Mouse (Mus musculus) right cerebral cortex, adult 2 months (tissue): ENCODE data around the gene Fndc8.

ENCODE experiments used
- DNase-seq, 2 experiments: peaks; one replicate each; pipeline ENCODE4 v3.0.0; 2021 to 2022; ENCODE audit warnings: low spot score in 2 of 2

The Fndc8 gene

DNA sequence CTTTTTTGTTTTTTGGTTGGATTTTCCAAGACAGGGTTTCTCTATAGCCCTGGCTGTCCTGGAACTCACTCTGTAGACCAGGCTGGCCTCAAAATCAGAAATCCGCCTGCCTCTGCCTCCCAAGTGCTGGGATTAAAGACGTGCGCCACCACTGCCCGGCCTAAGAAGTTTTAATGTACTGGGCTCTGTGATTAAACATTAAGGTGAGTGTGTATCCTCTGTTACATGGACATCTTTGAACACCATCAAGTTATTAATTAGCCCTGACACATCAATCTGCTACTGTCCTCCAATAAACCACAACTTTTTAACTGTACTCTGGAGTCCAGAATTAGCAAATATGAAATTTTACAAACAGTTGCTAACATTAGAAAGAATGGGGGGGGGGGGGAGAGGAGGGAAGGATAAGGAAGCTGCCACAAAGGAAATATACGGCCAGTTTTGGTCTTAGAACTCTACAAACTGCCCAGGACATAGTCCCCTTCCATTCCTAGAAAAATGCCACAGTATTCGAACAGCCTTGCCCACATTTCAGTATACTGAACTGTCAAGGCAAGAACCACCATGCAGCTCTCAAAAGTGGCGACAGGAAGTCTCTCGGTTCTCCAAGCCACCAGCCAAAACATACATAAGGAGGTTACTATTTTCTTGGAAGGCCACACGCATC, 22.3 kb upstream of the Fndc8 start:
- DNase-seq, result no peak

DNA sequence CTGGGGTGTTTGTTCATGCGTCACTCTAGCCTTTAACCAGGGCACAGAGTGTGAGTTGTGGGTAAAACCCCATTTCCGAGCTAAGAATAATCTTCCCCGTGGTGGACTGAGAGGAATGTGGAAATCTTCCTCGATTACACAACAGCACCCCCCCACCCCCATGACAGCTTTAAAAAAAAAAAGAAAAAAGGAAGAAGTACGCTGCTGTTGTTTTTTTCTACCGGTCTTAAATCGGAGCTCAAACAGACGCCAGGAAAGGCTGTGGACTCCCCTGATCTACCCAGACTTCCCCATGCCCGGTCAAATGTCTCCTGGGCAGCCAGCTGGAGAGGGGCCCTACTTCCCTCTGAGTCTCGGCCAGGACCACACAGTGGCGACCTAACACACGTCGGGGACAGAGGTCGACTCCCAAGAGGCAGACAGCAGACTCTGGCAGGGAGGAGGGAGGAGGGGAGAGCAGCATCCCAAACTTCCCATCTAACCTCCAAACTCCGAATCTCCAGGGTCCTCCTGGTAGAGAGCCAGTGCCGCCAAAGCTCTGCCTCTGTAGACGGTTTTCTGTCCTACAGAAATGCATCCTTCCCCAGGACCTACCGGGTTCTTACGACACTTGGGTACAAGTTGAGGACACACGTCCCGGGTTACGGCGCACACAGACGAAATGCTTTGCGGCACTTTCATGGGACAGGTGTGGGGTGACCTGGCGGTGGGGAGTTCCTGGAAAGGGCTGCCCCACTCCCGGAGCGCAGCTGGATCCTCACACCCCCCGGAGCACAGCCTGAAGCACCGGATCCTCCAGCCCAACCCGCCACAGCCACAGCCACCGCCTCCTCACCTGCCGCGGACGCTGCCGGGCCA, 21.5 kb upstream of the Fndc8 start:
- peak; percentile 31 to 33 for DNase-seq

GRCm38 (mm10) chr11:82871031-82871446, 20.9 kb upstream of the Fndc8 start, which contains the start of gene Rffl:
Gene Rffl, minus strand, starts transcription at chr11:82871210.
- peak; percentile 94 for DNase-seq

- no peak for DNase-seq
Observed at GRCm38 (mm10) chr11:82874924-82875323, 17.0 kb upstream of the Fndc8 start.

DNA sequence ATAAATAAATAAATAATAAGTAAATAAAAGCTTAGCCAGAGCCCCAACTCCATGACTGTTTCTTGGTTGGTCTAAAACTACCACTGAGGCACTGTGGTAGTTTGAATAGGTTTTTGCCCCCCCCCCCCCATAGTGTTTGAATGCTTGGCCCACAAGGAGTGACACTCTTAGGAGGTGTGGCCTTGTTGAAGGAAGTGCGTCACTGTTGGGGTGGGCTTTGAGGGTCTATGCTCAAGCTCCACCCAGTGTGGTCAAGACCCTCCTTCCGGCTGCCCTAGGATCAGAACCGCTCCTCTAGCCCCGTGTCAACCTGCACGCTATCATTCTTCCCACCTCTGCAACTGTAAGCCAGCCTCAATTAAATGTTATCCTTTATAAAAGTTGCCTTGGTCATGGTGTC, 16.3 kb upstream of the Fndc8 start:
- DNase-seq, result no peak

GRCm38 (mm10) chr11:82877726-82878344, 14.1 kb upstream of the Fndc8 start:
- DNase-seq, result no peak

DNA sequence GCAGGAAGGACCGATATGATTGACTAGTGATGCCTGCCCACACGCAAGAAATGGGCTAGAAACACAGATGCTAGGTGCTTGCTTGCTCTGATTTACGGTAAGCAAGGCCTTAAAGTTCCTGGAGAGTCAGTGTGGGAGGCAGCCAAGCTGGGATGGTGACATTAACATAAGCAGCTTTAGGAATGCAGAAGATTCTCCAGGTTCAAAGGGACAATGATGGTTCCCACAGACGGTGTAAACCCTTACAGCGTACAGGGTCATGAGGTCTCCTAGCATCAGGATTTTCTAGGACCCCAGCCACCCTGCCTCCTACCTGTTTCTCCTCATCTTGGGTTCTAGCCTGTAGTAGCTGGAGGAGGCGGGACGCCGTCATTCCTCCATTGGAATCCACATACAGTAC, 8.7 kb upstream of the Fndc8 start:
- peak in 1 of 2 experiments; percentile 13 for DNase-seq

- no peak for DNase-seq
Observed at GRCm38 (mm10) chr11:82886559-82886958, 5.4 kb upstream of the Fndc8 start.

DNA sequence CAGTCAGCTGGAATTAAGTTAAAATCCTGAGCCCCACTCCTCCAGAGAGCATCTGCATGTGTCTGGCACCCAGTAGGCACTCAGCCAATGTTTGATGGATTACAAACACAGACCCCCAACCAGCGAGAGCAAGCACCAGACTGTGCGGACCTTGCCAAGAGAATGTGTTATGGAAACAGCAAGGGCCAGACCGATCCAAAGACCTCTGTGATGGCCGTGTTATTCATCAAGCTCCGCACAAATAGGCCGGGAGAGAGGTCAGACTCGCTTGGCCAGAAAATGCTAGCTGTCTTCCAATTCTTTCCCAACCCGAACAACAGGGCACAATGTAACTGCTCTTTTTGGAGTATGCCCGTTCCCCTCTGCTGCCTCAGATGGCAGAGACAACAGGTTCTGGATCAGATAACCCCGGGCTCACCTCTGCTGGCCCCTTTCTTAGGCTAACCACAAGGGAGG, 3.4 kb upstream of the Fndc8 start:
- no peak for DNase-seq

DNA sequence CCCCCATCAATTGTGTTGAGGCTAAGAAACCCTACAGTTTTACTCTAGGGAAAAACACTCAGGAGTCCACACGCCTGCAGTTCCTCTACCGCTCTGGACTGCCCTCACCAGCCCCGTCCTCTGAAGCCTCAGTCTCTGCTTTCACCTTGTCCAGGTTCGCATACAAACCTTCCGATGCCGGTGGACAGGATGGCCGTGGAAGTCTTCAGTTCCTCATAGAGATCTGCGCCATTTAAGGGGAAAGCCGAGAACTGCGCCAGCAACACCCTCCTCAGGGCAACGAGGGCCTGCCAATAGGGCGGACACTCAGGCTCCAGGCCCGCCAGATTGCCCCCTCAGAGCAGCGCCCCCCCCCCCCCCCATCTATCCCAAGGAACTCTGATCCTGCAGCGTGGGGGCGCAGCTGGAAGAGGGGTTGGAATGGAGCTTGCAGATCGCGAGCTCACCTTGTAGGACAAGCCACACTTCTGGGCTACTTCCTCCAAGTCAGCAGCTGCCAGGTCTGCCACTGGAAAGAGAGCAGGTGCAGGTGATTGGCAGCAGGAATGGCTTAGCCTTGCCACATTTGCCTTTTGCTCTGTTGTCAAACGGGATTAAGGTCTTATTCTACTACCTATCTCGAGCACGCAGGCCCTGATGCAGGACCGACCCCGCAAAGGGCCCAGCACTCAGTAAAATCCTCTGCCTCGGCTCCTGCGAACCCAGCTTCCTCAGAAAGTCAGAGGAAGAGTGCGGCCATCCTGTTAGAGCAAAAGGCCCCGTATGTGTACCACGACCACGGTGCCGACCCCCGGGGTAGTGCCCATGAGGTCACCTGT, 2.2 kb upstream of the Fndc8 start:
- peak; percentile 35 to 41 for DNase-seq

- DNase-seq, result peak; percentile 92 to 93
Observed at GRCm38 (mm10) chr11:82890342-82890762, 1.6 kb upstream of the Fndc8 start, which contains the start of gene Rad51d. Gene Rad51d, minus strand, starts transcription at chr11:82890614.

- no peak for DNase-seq
Observed at GRCm38 (mm10) chr11:82897478-82897877, 5.6 kb downstream of the Fndc8 start.

DNA sequence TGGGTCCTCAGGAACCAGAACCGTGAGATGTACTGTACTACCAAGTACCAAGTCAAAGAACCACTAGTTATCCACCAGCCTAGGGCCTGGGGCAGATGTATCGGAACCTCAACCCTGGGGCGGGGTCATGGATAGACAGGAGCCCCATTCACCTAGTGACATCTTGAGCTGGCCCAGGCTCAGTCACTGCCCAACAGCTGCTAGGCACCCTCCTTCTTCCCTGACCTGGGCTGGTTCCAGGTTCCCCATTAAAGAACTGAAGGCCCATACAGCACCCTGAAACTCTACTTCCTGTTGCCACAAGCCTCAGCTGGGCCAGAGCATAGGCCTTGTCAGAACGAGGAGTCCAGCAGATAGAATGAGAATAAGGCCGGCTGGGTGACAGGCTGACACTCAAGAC, 7.8 kb downstream of the Fndc8 start:
- DNase-seq, result no peak

GRCm38 (mm10) chr11:82901606-82902310, 9.8 kb downstream of the Fndc8 start:
- no peak for DNase-seq

DNA sequence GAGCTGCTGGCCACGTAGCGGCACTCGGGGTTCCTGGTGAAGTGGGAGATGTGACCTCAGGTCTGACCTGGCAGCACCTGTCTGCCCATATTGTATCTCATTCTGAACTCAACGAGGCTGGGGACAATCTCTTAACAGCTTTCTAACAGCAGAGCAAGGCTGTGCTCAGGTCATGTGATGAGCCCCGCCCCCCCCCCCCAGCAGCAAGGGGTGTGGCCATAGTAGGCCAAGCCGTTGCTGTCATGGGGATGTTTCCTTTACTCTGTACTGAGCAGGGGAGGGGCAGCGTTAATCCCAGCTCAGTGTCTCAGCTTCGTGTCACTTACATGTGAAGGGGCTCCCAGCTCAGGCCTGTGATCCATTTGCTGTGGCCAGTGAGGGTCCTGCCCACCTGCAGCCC, 13.0 kb downstream of the Fndc8 start:
- no peak for DNase-seq

DNA sequence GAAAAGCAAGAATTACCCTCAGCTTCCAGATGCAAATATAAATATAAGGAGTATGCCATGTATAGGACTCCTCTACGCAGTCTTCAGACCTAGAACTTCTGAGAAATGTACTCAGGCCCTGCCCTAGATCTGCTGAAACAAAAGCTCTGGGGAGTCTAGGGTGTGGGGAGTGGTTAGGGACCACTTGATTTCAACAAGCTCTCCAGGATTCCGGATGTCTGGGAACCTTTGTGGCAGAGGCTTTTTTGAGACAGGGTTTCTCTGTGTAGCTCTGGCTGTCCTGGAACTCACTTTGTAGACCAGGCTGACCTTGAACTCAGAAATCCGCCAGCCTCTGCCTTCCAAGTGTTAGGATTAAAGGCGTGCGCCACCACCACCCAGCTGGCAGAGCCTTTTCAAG, 13.9 kb downstream of the Fndc8 start:
- DNase-seq, result no peak

GRCm38 (mm10) chr11:82907651-82908607, 16.0 kb downstream of the Fndc8 start, which contains the start of gene Nle1:
Gene Nle1, minus strand, starts transcription at chr11:82908411.
- DNase-seq, result peak; percentile 94 to 96

GRCm38 (mm10) chr11:82908608-82908989, 16.7 kb downstream of the Fndc8 start:
- no peak for DNase-seq

GRCm38 (mm10) chr11:82910250-82910649, 18.3 kb downstream of the Fndc8 start, which contains the start of gene Unc45b:
Gene Unc45b, plus strand, starts transcription at chr11:82910550.
- no peak for DNase-seq
